Mouse (Mus musculus) thymus, postnatal 25 days (tissue): ENCODE results near the gene Efl1.
"Not testable (repeated sequence)": the region's sequence is repeated elsewhere in the genome, so short reads cannot be mapped to it uniquely, and the experiment has no call there.

ENCODE experiments used
- DNase-seq: peaks from one replicate; pipeline ENCODE4 v3.0.0; 2022

Gene Efl1

DNA sequence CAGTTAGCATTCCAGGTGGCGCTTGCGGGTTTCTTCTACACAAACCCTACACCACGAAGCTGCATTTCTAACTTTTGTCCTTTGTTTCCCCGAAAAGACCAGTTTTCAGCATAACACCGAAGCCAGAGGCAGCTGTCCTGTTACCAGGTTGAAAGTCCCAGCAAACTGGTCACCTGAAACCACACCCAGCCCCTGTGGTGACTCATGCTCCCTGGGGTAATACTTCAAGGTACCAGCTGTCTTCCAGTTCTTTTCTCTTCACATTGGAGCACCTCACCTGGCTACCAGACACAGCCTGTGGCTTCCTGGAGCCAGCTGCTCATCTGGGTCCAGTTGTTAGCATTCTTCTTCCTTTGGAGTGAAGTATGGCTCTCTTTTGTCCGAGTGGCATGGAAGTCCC lies 118.2 kb downstream of the Efl1 start:
- DNase-seq = no peak

DNA sequence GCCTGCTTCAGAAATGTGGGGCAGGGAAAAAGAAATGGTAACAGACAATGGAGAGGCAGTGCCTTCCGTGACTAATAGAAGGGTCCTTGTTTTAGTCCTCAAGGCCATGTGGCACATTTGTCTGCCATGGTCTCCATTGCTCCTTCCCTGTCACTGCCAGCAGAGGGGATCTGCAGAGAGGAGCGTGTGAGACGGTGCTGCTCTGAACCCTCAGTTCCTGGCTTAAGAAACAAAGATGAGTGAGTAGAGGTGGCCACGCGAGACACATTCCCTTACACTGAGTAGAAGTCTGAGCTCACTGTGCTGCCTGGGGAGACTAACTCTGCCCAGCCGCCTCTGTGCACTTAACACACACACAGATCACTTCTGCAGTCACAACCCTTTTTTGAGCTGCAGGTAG lies 121.8 kb downstream of the Efl1 start:
- DNase-seq = no peak

DNA sequence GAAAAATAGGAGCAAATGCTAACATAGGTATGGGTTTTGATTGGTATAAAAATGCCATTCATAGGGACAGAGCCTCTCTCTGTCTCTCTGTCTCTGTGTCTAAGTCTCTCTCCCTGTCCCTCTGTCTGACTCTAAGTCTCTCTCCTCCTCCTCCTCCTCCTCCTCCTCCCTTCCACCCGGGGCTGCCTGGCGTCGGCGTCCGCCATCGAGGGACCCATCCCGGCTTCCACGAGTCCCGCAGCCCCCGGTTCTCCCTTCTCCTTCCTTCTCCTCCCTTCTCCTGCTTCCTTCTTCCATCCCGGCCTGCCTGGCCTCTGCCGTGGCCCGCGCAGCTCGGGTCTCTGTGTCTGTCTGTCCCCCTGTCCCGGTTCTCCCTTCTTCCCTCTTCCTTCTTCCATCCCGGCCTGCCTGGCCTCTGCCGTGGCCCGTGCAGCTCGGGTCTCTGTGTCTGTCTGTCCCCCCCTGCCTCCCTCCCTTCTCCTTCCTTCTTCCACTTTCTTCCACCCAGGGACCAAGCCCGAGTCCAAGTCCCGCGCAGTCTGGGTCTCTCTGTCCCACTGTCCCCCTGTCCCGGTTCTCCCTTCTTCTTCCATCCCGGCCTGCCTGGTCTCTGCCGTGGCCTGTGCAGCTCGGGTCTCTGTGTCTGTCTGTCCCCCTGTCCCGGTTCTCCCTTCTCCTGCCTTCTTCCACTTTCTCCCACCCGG lies 122.7 kb downstream of the Efl1 start:
- DNase-seq = not testable (repeated sequence)

DNA sequence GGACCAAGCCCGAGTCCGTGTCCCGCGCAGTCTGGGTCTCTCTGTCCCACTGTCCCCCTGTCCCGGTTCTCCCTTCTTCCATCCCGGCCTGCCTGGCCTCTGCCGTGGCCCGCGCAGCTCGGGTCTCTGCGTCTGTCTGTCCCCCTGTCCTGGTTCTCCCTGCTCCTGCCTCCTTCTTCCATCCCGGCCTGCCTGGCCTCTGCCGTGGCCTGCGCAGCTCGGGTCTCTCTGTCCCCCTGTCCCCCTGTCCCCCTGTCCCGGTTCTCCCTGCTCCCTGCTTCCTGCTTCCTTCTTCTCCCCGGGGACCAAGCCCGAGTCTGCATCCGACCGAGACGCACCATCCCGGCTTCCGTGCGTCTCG lies 123.2 kb downstream of the Efl1 start:
- DNase-seq = not testable (repeated sequence)

DNA sequence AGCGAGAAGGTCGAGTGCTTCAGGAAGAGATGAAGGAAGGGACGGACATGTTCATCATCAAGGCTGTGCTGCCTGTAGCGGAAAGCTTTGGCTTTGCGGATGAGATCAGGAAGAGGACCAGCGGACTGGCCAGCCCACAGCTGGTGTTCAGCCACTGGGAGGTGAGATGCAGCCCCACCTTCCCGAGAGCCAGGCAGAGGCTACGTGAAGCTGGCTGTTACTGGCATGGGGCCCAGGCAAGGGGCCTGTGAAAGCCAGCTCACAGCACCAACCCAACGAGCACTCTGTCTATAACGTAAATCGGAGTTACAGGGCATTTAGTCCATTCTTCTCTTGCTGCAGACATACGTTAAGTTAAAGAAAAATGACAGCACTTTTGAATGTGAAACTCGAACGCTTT lies 124.1 kb downstream of the Efl1 start:
- DNase-seq = no peak

DNA sequence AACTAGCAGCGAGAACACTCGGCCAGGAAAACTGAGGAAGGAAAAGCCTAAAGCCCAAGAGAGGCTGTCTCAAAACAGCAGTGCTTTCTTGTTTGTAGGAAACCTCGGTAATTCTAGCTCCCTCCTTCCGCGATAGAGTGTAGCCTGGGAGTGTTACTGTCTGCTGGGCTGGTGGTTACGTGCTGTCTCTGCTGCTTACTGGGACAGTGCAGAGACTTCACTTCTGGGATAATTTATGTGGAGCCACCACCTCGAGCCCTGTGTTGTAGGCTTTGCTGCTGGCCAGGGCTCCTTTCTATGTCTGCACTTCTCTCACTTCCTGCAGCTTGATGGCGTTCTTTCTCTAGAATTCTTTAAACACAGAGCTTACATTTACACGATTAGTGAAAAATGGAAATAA lies 124.7 kb downstream of the Efl1 start:
- DNase-seq = no peak

DNA sequence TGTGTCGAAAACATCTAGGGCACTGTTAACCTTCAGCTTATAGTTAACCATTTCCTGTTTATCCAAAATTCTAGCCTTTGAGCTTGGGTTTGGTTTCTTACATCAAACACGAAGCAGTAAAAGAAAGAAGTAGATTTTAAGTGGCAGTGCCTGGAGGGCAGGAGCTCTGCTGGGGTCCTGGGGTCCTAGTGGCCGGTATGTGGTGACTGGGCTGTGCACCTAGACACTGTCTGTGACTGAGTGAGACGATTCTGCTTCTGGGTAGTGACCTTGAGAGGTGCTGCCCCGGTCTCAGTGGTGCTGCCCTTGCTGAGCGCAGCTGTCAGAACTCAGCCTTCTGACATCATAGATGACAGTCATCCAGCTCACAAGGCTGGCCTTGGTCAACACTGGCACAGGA lies 125.5 kb downstream of the Efl1 start:
- DNase-seq = peak; percentile 7

DNA sequence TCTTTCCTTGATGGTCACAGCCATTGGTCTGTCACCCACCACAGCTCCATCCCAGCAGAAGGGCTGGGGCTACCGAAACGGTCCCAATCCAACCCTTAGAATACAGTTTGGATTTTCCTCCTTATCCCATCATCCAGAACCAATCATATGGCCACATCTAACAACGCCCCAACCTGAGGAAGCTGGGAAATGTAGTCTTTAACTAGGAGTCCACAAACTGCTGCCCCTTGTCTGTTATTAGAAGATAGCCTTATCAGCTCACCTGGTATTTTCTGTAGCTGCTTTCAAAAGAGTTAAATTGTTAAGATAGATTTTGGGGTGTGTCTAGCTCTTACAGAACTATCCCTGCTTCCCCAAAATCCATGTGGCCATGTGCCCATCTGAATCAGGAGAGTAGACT lies 126.7 kb downstream of the Efl1 start:
- no peak for DNase-seq

DNA sequence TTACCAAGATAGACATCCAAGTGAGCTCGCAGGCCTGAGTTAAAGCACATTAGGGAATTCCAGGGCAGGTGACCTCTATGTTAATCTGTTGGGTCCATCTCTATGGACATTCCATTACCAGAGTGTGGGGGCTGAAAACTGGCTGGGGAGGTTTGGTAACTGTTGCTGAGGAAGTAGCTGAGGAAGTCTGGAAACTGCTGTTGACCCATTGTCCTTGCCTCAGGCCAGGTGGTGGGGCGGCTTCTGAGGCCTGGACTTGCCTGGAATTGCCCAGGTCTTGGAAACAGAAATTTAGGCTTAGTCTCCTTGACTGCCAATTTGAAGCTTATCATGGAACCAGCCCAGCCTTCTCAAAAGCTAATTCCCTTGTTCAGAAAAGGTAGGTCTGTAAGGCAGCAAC lies 134.7 kb downstream of the Efl1 start:
- DNase-seq = no peak

DNA sequence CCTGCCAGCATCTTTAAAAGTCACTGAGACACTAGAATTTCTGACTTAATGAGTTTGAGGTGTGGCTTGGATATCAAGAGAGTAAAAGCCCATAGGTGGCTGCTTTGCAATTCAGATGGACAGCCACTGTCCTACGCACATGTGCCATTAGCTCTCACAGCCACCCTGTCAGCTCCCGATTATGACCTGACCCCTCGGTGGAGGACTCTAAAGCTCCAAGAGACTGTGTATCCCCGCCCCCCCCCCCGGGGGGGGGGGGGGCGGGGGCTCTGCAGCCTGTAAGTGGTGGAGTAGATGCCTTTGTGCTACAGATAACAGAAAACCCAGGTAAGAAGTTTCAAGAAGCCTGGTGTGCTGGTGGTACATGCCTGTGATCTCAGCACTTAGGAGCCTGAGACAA lies 135.3 kb downstream of the Efl1 start:
- no peak for DNase-seq

DNA sequence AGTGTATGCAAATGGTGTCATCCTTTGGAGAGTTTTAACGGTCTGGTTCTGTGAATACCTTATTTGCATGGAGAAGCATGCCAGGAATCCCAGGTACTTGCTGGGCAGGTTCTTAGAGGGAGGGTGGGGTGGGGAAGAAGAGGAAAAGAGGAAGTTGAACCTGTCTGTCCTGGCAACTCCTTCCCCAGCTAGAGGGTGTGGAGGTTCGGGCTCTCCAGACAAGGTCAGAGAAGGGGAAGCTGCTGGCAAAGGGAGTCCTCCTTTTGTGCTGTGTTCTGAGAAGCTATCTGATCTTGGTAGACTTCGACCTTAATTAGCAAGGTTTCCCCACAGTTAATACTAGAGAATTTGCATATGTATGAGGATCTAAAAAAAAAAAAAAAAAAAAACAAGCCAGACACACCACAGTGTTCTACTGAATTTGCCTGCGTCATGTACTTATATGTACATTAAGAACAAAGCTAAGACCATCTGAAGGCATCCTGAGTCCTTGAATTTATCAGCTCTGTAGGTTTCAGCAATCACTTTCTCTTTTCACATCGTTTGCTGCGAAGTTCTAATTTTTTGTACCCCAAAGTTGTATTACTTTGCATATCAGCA lies 137.0 kb downstream of the Efl1 start:
- no peak for DNase-seq

DNA sequence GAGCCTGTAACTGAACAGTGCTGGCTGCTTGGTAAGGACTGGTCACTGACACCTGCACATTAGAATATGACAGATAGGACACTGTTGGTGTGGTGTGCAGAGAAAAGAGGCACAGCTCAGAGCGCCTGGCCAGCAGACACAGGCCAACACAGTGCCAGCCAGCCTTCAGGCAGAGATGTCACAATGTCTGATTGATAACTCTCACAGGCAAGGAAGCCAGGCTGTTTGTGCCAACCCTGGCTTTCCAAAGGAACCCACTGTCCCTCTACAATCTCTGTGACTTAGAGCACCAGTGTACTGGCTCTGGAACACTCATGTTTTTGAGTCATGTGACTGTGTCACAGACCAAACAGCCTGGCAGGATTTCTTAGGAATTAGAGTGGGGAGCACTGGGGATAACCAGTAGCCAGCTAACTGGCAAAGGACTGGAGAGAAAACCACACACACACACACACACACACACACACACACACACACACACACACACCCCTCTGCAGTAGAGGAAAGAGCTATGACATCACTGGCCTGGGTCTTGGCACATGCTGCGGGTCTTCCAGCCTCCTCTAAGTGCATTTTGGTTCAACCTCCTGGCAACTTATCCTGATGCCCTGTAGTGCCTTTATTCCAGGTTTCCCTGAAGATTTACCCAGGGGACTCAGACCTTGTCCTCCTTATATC lies 137.7 kb downstream of the Efl1 start:
- DNase-seq = no peak

DNA sequence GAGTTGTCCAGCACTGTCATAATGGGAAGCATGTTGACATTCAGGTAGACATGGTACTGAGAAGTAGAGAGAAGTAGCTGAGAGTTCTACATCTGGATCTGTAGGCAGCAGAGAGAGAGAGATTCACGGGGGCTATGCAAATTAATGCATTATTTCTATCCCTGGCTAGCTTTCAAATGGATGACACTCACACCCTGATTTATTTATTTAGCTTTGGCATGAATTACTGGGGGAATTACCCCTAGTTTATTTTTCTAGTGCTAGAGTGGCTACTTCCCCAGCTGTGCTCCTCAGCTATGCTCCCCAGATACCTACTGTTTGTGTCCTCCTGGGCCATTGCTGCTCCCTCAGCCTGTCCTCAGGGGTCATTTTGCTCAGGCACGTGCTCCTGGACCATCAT lies 144.2 kb downstream of the Efl1 start:
- no peak for DNase-seq

DNA sequence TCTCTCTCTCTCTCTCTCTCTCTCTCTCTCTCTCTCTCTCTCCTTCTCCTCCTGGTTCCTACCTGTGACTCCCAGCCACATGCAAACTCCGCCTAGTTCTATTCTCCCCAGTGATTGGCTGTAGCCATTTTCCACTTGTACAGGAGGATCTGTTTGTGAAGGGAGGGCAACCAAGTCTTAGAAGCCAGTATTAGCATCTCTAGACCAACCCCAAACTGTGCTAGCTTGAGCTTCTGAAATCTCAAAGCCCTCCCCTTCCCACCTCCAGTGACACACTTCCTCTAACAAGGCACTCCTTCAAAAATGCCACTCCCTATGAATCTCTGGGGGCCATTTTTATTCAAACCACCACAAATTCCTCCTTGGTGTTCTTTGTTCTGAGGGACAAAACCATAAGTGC lies 144.7 kb downstream of the Efl1 start:
- DNase-seq = no peak

DNA sequence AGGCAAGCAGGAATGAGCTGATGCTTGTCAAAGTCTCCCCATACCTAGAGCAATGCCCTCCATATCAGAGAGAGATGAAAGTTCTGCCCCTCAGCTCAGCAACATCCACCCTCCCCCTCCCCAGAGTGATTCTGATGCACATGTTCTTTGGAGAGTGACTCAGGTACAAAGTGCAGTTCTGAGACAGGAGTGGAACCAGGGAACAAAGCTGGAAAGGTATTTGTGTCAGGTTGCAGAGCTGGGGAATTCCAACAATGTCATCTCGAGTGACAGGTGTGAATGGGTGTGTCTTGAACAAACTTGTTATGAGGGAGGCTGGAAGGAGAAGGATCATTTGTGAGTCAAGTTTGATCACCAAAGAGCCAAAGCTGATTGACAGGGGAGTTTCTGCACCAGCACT lies 146.1 kb downstream of the Efl1 start:
- no peak for DNase-seq

DNA sequence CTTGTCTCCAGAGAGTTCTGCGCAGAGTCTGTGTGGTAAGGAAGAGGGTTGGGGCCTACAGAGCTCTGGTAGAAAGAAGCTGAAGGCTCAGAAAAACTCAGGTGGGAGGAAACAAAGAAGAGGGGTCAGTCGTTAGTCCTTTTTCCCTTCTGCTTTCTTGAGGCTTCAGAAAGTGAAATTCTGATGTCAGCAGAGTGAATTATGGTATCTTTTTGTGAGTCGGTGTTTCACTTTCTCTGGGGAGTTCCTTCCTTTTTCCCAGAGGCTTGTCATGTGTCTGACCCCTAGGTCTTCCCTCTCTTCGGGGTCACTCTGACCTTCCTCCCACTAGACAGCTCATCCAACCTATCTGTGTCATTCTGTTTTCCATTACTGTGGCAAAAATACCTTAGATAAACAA lies 153.8 kb downstream of the Efl1 start:
- no peak for DNase-seq

DNA sequence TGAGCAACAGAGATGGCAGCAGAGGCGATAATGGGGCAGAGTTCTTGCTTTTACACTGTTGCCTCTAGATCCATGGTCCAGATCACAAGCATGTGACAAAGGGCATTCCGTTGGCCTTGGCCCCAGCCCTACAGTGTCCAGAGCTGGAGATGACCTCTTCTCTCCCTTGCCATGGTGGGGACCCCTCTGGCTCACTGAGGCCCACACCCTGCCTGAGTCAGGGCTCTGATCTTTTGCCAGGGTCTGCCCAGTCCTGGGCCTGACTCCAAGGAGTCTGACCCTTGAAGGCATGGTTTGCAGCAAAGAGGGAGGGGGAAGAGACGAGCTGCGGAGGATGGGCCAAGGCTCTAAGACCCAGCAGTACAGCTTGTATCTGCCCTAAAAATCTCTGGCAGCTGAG lies 159.8 kb downstream of the Efl1 start:
- no peak for DNase-seq

DNA sequence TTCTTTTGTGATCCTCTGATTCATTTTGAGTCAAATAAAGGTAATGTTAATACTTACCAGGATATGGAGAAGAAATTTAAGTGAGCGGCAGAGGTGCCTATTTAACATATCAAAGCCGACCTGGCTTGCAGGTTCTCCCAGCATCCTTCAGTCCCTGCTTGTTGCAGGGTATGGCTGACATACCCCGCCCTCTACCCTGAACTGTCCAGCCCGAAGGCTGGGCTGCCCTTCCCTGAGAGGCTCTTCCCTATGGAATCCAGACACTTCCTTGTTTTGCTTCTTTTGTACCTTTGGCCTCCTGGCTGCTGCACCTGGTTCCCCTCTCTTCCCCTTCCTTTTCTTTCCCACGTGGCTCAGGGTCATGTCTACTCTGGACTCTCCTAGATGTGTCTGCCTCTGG lies 160.7 kb downstream of the Efl1 start:
- no peak for DNase-seq

DNA sequence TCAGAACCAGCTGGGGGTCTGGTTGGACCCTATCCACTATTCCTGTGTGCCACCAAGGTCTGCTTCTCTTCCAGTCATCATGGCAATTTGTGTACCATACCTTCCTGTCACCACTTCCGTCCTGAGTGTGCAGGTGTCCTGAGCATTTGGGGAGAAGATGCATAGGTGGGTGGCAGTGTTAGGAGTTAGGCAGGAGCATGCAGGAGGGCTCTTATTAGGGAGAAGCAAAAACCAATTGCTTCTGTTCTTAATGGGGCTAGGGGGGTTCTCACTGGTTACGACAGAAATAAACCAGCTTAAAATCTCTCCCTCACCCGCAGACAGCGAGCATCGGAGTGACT lies 162.4 kb downstream of the Efl1 start:
- DNase-seq = no peak

DNA sequence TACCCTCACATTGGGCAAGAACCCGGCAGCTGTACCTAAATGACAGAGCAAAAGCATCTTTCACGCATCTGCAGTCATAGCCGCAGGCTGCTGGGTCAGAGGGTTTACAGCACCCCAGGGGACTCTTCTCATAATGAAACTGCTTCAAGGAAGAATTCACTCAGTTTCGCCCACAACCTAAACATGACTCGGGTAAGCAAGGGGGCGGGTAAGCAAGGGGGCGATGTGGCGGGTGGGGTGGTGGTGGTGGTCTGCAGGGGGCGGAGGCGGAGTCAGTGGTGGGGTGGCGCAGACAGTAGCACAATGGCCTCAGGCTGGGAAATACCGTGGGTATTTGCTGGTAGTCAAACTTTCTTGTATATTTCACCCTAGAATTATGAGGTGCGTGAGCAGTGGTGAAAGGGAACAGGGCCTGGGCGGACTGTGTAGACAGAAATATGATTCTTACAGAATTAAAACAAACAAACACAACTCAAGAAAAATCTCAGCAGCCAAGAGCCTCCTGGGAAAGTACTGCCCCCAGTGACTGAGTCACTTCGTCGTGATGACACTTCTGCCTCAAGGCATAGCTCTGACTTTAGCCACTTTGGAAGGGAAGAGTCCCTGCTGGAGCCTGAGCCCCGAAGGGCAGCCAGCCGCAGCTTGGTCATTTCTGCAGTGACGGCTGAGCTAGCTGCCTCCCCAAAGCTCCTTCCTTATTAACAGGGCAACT lies 162.9 kb downstream of the Efl1 start:
- DNase-seq = no peak

DNA sequence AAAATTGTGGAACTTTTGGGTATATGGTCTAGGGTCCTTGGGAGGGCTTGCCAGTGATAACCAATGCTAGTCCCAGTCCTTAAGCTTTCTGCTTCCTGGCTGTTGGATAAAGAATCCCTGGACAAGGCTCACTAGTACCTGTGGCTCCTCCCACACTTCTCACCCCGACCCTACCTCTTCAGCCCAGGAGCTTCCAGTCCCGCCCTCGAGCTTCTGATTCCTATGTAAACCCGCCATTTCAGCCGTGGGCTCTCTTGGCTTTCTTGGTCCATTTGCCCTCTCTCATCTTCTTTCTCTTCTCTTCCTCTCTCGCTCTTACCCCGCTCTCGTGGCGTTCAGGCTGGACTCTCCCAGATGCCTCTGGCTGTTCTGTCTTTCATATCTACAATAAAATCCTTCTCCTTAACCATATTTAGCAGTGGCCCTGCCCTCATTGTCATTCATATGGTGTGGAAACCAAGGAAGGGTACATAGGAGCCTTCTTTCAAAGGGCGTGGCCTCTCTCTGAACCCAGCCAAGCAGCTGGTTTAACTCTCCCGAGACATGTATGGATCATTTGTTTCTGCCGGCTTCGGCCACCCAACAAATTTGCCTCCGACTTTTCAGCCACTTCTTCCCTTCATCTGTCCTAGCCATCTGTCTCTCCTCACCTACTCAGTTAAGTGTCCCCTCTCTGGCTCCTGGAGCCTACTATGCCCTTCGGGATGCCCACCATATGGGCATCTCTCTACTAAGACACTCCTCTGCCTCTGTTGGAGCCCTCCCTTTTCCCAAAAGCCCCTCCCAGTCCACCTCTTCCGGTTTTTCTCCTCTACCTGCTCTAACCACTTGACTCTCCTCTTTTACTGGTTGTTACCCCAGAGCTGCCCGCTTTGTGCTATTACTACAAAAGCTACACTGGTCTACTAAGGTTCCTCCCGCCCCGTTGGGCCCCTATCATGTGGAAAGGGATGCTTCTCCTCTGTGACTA lies 164.1 kb downstream of the Efl1 start:
- no peak for DNase-seq

DNA sequence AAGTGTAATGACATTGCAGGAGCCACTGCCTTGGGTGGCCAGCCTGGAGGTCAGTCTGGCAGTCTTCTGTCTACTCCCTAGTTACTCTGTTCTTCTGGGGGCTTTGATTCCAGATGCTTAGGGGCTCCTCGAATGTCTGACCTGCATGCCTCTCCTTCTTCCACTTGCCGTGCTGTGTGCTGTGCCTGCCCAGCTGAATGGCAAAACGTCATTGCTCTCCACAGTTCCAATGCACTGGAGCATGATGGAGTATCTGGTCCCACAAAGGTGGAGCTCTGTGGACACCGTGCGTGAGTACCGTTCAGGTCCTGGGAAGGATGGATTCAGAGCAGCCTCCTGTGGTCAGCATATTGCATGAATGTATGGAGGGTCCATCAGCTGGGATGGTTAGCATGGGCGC lies 171.1 kb downstream of the Efl1 start:
- no peak for DNase-seq

DNA sequence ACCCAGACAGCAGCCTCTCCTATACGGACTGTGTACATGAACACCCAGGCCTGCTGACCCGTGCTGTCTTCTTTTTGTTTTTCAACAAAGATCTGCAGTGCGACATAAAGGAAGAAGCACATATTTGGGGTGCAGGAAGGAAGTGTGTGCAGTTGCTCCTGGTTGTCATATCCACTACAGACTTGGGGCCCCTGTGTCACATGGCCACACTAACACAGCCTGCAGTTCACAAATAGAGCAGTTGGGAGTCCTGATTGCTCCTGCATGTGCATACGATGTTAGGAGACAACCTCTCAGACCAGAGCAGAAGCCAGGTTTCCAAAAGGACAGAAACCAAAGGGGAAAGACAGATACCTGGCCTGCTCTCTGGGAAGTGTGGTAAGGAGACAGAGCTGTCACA lies 172.2 kb downstream of the Efl1 start:
- peak; percentile 42 for DNase-seq
